Mouse (Mus musculus) bone marrow, adult 2 months (tissue): ENCODE data around the gene Gnmt. TPM values are rescaled to one million over a fixed set of nuclear protein-coding genes. Genes with fewer than 3 reads are reported as not detected.
A peak's percentile ranks its signal among the peaks of the same experiment; 100 is the strongest.

Source experiments
- H3K27ac ChIP-seq: fragments of 200-500 bp; 2 replicates; pipeline ENCODE4 v1.5.1; 2012; ENCODE audit warnings: low read depth, mild to moderate bottlenecking, control low read depth, inconsistent platforms, low read length; ENCODE audit not compliant: control insufficient read depth, poor library complexity, insufficient read depth
- H3K4me1 ChIP-seq: fragments of 200-500 bp; 2 replicates; pipeline ENCODE4 v1.6.1; 2011; ENCODE audit warnings: low read length; ENCODE audit not compliant: control insufficient read depth, insufficient read depth
- H3K4me3 ChIP-seq: fragments of 200-500 bp; replicated peaks from 2 replicates; pipeline ENCODE3; 2011; ENCODE audit warnings: mild to moderate bottlenecking, low read depth, low read length, control low read depth; ENCODE audit not compliant: control insufficient read depth
- CTCF ChIP-seq: fragments of 200-500 bp; IDR thresholded peaks from 2 replicates; pipeline ENCODE4 v1.5.1; 2011; ENCODE audit warnings: low read length, control low read depth; ENCODE audit not compliant: control insufficient read depth, insufficient read depth
- POLR2A ChIP-seq: fragments of 200-500 bp; IDR thresholded peaks from 2 replicates; pipeline ENCODE4 v1.6.1; 2011; ENCODE audit warnings: low read depth, mild to moderate bottlenecking, control low read depth, low read length, borderline replicate concordance; ENCODE audit not compliant: control insufficient read depth
- WGBS: fragments of 180-500 bp; shearing (Covaris S2); methylation state at CpG from one replicate; pipeline ENCODE4 v1.1.7; 2018; 5-methylcytosine and 5-hydroxymethylcytosine counted together
- polyA plus RNA-seq: library from polyadenylated mRNA; stranded (reverse); fragments of >200 nt; gene quantifications from 2 replicates; pipeline ENCODE4 v1.2.4, GENCODE M21; 2011; ENCODE audit warnings: low replicate concordance; ENCODE audit not compliant: missing spikeins, insufficient read depth, insufficient read length

The Gnmt gene
- polyA plus RNA-seq, 1 experiment, result 2.9 TPM

GRCm38 (mm10) chr17:46734055-46734454, 5.1 kb upstream of the Gnmt start:
- TF ChIP-seq CTCF (no peak), POLR2A (no peak)
- H3K4me3 ChIP-seq, result no peak overlapping the region
- no peak overlapping the region for H3K27ac ChIP-seq
- WGBS, result 86% methylated on average over 3 of the region's 3 CpGs
- no peaks in the 10 kb centered on the region for H3K4me1 ChIP-seq

- Histone ChIP-seq H3K4me3 (no peak overlapping the region), H3K27ac (no peak overlapping the region), H3K4me1 (no peaks in the 10 kb centered on the region)
- 73% methylated on average over 11 of the region's 11 CpGs for WGBS
- TF ChIP-seq CTCF, result no peak
- no peak for TF ChIP-seq POLR2A
Observed at GRCm38 (mm10) chr17:46728496-46728895, 472 bp downstream of the Gnmt start.

GRCm38 (mm10) chr17:46728021-46728420, 947 bp downstream of the Gnmt start:
- 56% methylated on average over 6 of the region's 6 CpGs for whole genome bisulfite sequencing
- no peak overlapping the region for H3K27ac ChIP-seq

GRCm38 (mm10) chr17:46727271-46727670, 1.7 kb downstream of the Gnmt start:
- WGBS, result 88% methylated on average over 11 of the region's 11 CpGs
- H3K27ac ChIP-seq, result no peak overlapping the region
- H3K4me3 ChIP-seq, result no peak overlapping the region
- TF ChIP-seq POLR2A, result no peak
- TF ChIP-seq CTCF, result no peak
- H3K4me1 ChIP-seq, result no peaks in the 10 kb centered on the region

More at GRCm38 (mm10) chr17:46728021-46728420, 947 bp downstream of the Gnmt start:
- peak; percentile 37; the same call in 1 of the 2 replicates for TF ChIP-seq CTCF
- TF ChIP-seq POLR2A, result no peak
- Histone ChIP-seq H3K4me1 (no peaks in the 10 kb centered on the region), H3K4me3 (no peak overlapping the region)

- H3K4me3 ChIP-seq, result no peak overlapping the region
- 82% methylated on average over 26 of the region's 26 CpGs for WGBS
- no peak overlapping the region for H3K27ac ChIP-seq
- no peak for TF ChIP-seq POLR2A
- no peak for TF ChIP-seq CTCF
- no peaks in the 10 kb centered on the region for H3K4me1 ChIP-seq
Observed at GRCm38 (mm10) chr17:46725731-46726645, 3.0 kb downstream of the Gnmt start.

GRCm38 (mm10) chr17:46725273-46725672, 3.7 kb downstream of the Gnmt start:
- 78% methylated on average over 9 of the region's 9 CpGs for WGBS
- Histone ChIP-seq H3K4me1 (no peaks in the 10 kb centered on the region), H3K27ac (no peak overlapping the region), H3K4me3 (no peak overlapping the region)
- TF ChIP-seq POLR2A (no peak), CTCF (peak; percentile 49; the same call in 1 of the 2 replicates)

- H3K4me3 ChIP-seq, result no peak overlapping the region
Observed at GRCm38 (mm10) chr17:46724477-46725084, 4.4 kb downstream of the Gnmt start.

GRCm38 (mm10) chr17:46721077-46721476, 7.9 kb downstream of the Gnmt start:
- Histone ChIP-seq H3K27ac (no peak overlapping the region), H3K4me3 (no peak overlapping the region), H3K4me1 (no peaks in the 10 kb centered on the region)
- TF ChIP-seq POLR2A (no peak), CTCF (no peak)
- 85% methylated on average over 7 of the region's 7 CpGs for WGBS

More at GRCm38 (mm10) chr17:46724477-46725084, 4.4 kb downstream of the Gnmt start:
- TF ChIP-seq CTCF (no peak), POLR2A (no peak)
- Histone ChIP-seq H3K4me1 (no peaks in the 10 kb centered on the region), H3K27ac (no peak overlapping the region)
- 83% methylated on average over 19 of the region's 20 CpGs for WGBS
